Mouse (Mus musculus): ENCODE results near the gene Atxn7l1.

Gene Atxn7l1

GRCm38 (mm10) chr12:33273147-33273546, 125.7 kb downstream of the Atxn7l1 start:
- no peak for DNase-seq (ENCODE audit: low spot score in 2 of 2)

GRCm38 (mm10) chr12:33273668-33274067, 126.2 kb downstream of the Atxn7l1 start:
- no peak for DNase-seq (ENCODE audit: low spot score in 2 of 2)

GRCm38 (mm10) chr12:33276028-33276427, 128.5 kb downstream of the Atxn7l1 start:
- no peak for DNase-seq (ENCODE audit: low spot score in 2 of 2)

GRCm38 (mm10) chr12:33277427-33277826, 129.9 kb downstream of the Atxn7l1 start:
- no peak for DNase-seq (ENCODE audit: low spot score in 2 of 2)

- DNase-seq (ENCODE audit: low spot score in 2 of 2): no peak
These were observed 131.7 kb downstream of the Atxn7l1 start for GRCm38 (mm10) chr12:33279159-33279558.

GRCm38 (mm10) chr12:33280805-33281204, 133.3 kb downstream of the Atxn7l1 start:
- peak; percentile 45 to 67 for DNase-seq (ENCODE audit: low spot score in 2 of 2)

GRCm38 (mm10) chr12:33284344-33284936, 136.9 kb downstream of the Atxn7l1 start:
- DNase-seq (ENCODE audit: low spot score in 2 of 2): no peak

- no peak for DNase-seq (ENCODE audit: low spot score in 2 of 2)
These were observed 137.9 kb downstream of the Atxn7l1 start for GRCm38 (mm10) chr12:33285354-33285753.

GRCm38 (mm10) chr12:33285933-33286649, 138.6 kb downstream of the Atxn7l1 start:
- DNase-seq (ENCODE audit: low spot score in 2 of 2): no peak

GRCm38 (mm10) chr12:33287686-33288085, 140.2 kb downstream of the Atxn7l1 start:
- DNase-seq (ENCODE audit: low spot score in 2 of 2): no peak

GRCm38 (mm10) chr12:33288746-33289145, 141.3 kb downstream of the Atxn7l1 start:
- no peak for DNase-seq (ENCODE audit: low spot score in 2 of 2)

GRCm38 (mm10) chr12:33302070-33302469, 154.6 kb downstream of the Atxn7l1 start:
- DNase-seq (ENCODE audit: low spot score in 2 of 2): peak; percentile 69 to 75

- peak; percentile 61 to 73 for DNase-seq (ENCODE audit: low spot score in 2 of 2)
These were observed 155.3 kb downstream of the Atxn7l1 start for GRCm38 (mm10) chr12:33302523-33303383.

GRCm38 (mm10) chr12:33303384-33303770, 155.9 kb downstream of the Atxn7l1 start:
- no peak for DNase-seq (ENCODE audit: low spot score in 2 of 2)

GRCm38 (mm10) chr12:33305106-33305505, 157.6 kb downstream of the Atxn7l1 start:
- DNase-seq (ENCODE audit: low spot score in 2 of 2): no peak

GRCm38 (mm10) chr12:33306476-33306875, 159.0 kb downstream of the Atxn7l1 start:
- no peak for DNase-seq (ENCODE audit: low spot score in 2 of 2)

GRCm38 (mm10) chr12:33308668-33309067, 161.2 kb downstream of the Atxn7l1 start:
- no peak for DNase-seq (ENCODE audit: low spot score in 2 of 2)

GRCm38 (mm10) chr12:33313828-33314671, 166.6 kb downstream of the Atxn7l1 start:
- peak; percentile 47 to 60 for DNase-seq (ENCODE audit: low spot score in 2 of 2)

GRCm38 (mm10) chr12:33314924-33315643, 167.6 kb downstream of the Atxn7l1 start:
- peak; percentile 66 to 73 for DNase-seq (ENCODE audit: low spot score in 2 of 2)

GRCm38 (mm10) chr12:33315804-33316203, 168.3 kb downstream of the Atxn7l1 start:
- DNase-seq (ENCODE audit: low spot score in 2 of 2): peak in 1 of 2 experiments; percentile 17

All from natural killer cell, adult 2 months (primary cell).